ENCODE assay signal across 12 mouse cellular contexts in genomic region chr11:109360581-109361040, GRCm38 (mm10). TPM values are rescaled to one million over a fixed set of nuclear protein-coding genes. Genes with fewer than 3 reads are reported as not detected.
DNase-seq lines count a peak whose midpoint lies in the region; ATAC-seq and TF ChIP-seq lines count a peak whose summit lies in the region.
"Had no signal": no experiment of that assay in that cellular context is flagged by ENCODE, and none has a peak within 500 bp of the region (broad histone marks: within the 10 kb centered on the region; RNA-seq: fewer than 3 reads in every experiment).

No protein-coding gene starts in this region.

- TF ChIP-seq POLR2A in small intestine, adult 2 months (IDR thresholded peaks at IDR 0.05; ENCODE audit: low read depth, low read length) = no peak

- ATAC-seq in heart, embryonic 14.5 days (ENCODE audit: insufficient number of reproducible peaks, insufficient read depth, low FRiP score, low read depth) = no peak

- DNase-seq in heart, adult 9 months (ENCODE audit: low spot score in 2 of 2) = no peak
- DNase-seq in left cerebral cortex, adult 2 months (ENCODE audit: extremely low spot score in 1 of 2, low spot score in 2 of 2) = no peak
- no peak for DNase-seq in left cerebral cortex, postnatal 36 days (ENCODE audit: low spot score in 2 of 2)
- peak; percentile 81 for DNase-seq in ZHBTc4 (ENCODE audit: low read depth, low spot score)
- no peak for DNase-seq in embryo, embryonic 9.5 days (ENCODE audit: extremely low spot score)
- DNase-seq in thymus, postnatal 14 days = no peak

- H3K36me3 ChIP-seq in heart, embryonic 14.5 days (ENCODE audit: control insufficient read depth, insufficient read depth, low read length) = peaks cover 4% of the 10 kb centered on the region
- peaks cover 4% of the 10 kb centered on the region for H3K36me3 ChIP-seq in small intestine, adult 2 months (ENCODE audit: control insufficient read depth, insufficient read depth, low read length)

- H3K9me3 ChIP-seq in heart, embryonic 14.5 days (ENCODE audit: control insufficient read depth, low read length) = no peaks in the 10 kb centered on the region
- H3K9me3 ChIP-seq: heart, embryonic 13.5 days had no signal

- H3K4me2 ChIP-seq in heart, embryonic 14.5 days (ENCODE audit: low read length) = peak overlapping the region; percentile 87; the same call in 1 of the 2 replicates

- no peak for TF ChIP-seq CTCF in left cerebral cortex, adult 2 months (IDR thresholded peaks at IDR 0.05)
- TF ChIP-seq CTCF in small intestine, adult 2 months (IDR thresholded peaks at IDR 0.05; ENCODE audit: extremely low read depth, insufficient read length, insufficient replicate concordance, low read depth, low read length) = no peak

- peak overlapping the region; percentile 6 to 97; a peak in 2 of 4 replicates for H3K27ac ChIP-seq in heart, embryonic 14.5 days (replicated peaks in 1 of 2; ENCODE audit: control insufficient read depth in 1 of 2, insufficient read depth in 1 of 2, low read depth in 2 of 2, low read length in 2 of 2)
- H3K27ac ChIP-seq in left cerebral cortex, adult 2 months = peak overlapping the region; percentile 96
- H3K27ac ChIP-seq in small intestine, adult 2 months (ENCODE audit: insufficient read depth, low read depth, low read length) = peak overlapping the region; percentile 96

- intact Hi-C loops in left cerebral cortex, adult 2 months (cut with DNase I) = loop anchor here (5.0 kb wide), 1 partner anchor 438 kb away; the partner anchor contains the start of gene Axin2
- intact Hi-C loops in left cerebral cortex, postnatal 36 days (cut with DNase I) = loop anchor here (5.0 kb wide), 1 partner anchor 67 kb away; the partner anchor contains the start of gene Amz2

- WGBS in heart, embryonic 14.5 days = 55% methylated on average over 12 of the region's 12 CpGs
- 35% methylated on average over 12 of the region's 12 CpGs for WGBS in small intestine, adult 2 months

- no peak overlapping the region for H3K9ac ChIP-seq in heart, embryonic 14.5 days (ENCODE audit: low read length)
- H3K9ac ChIP-seq: heart, embryonic 13.5 days had no signal

- no peak overlapping the region for H3K4me3 ChIP-seq in heart, embryonic 14.5 days (ENCODE audit: control insufficient read depth in 1 of 2, insufficient read depth in 1 of 2, low read depth in 1 of 2, low read length in 2 of 2)
- no peak overlapping the region for H3K4me3 ChIP-seq in left cerebral cortex, adult 2 months
- H3K4me3 ChIP-seq in small intestine, adult 2 months (ENCODE audit: low read depth, low read length) = no peak overlapping the region

- H3K27me3 ChIP-seq in heart, embryonic 14.5 days (ENCODE audit: control insufficient read depth, insufficient read depth, low read length) = no peaks in the 10 kb centered on the region
- H3K27me3 ChIP-seq in small intestine, adult 2 months (ENCODE audit: control insufficient read depth, insufficient read depth, low read length) = no peaks in the 10 kb centered on the region
- H3K27me3 ChIP-seq: heart, embryonic 13.5 days had no signal

- H3K4me1 ChIP-seq in heart, embryonic 14.5 days (ENCODE audit: control insufficient read depth in 2 of 2, insufficient read depth in 2 of 2, low read length in 2 of 2) = peaks cover 18 to 43% of the 10 kb centered on the region in 2 experiments
- peaks cover 30% of the 10 kb centered on the region for H3K4me1 ChIP-seq in small intestine, adult 2 months (ENCODE audit: control insufficient read depth, insufficient read depth, insufficient read length, low read length)

RNA-seq across cellular contexts. Expression of gene Gna13, which starts 2.0 kb away (rescaled TPM):
- polyA plus RNA-seq in heart, embryonic 14.5 days (2014; fragmentation: Nextera tagmentation; extraction: Ambion mirVana) = 24.7 and 27.0 TPM in 2 replicates
- 10 to 100 TPM; 45.0 to 47.7 TPM for total RNA-seq in left cerebral cortex, adult 2 months (2021)
- 10 to 100 TPM; 47.6 to 48.0 TPM for total RNA-seq in left cerebral cortex, postnatal 36 days (2021)
- 38.5 and 60.3 TPM in 2 replicates for polyA plus RNA-seq in small intestine, adult 2 months (2012; rRNA removed)

RNA-seq across cellular contexts. Expression of gene 9930022D16Rik, which starts 53.1 kb away (rescaled TPM):
- polyA plus RNA-seq in heart, embryonic 14.5 days (2014; fragmentation: Nextera tagmentation; extraction: Ambion mirVana) = not detected in 2 replicates
- not detected for total RNA-seq in left cerebral cortex, adult 2 months (2021)
- total RNA-seq in left cerebral cortex, postnatal 36 days (2021) = not detected
- polyA plus RNA-seq in small intestine, adult 2 months (2012; rRNA removed) = not detected in 2 replicates
- total RNA-seq: liver, adult 2 months had no signal
- polyA plus RNA-seq: embryonic facial prominence, embryonic 11.5 days; heart, embryonic 13.5 days; large intestine, adult 2 months; liver, adult 2 months had no signal
